Mouse (Mus musculus): ENCODE measurements around the gene Hk1.

DNA sequence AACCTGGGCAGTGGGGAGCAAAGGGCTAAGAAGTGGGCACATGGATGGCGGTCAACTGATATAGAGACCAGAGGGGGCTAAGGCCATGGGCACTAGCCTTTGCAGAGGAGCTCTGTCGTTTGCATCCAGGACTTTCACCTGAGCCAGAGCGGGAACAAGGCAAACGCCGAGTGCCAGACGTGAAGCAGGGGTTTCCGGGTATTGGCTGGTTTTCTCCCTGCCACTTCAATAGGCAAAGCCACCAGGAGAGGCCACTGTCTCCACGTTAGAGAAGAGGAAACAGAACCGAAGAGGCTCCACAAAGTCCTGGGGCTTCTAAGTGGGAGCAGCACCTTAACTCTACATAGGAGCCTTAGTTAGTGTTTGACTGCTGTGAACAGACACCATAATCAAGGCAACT lies 58.3 kb downstream of the Hk1 start:
- TF ChIP-seq POLR2A (IDR thresholded peaks at IDR 0.05; ENCODE audit: low read depth, low read length) (no peak), CTCF (IDR thresholded peaks at IDR 0.05; ENCODE audit: borderline replicate concordance, insufficient read depth, low read length) (no peak)

Measured in embryonic fibroblast, embryonic 13.5 days (primary cell).